Mouse (Mus musculus): ENCODE measurements around the gene Phyhd1.
A peak's percentile ranks its signal among the peaks of the same experiment; 100 is the strongest.

Phyhd1 gene

GRCm38 (mm10) chr2:30265767-30266253 is at the start of gene Phyhd1:
Phyhd1 (plus strand) TSS chr2:30266203.
- peak; percentile 73 to 74 for DNase-seq (ENCODE audit: low spot score in 2 of 2)

- DNase-seq (ENCODE audit: low spot score in 2 of 2), result no peak
These were observed 49.7 kb upstream of the Phyhd1 start for GRCm38 (mm10) chr2:30216293-30216692.

- no peak for DNase-seq (ENCODE audit: low spot score in 2 of 2)
These were observed 30.4 kb upstream of the Phyhd1 start for GRCm38 (mm10) chr2:30235593-30235992.

GRCm38 (mm10) chr2:30236426-30237198 is 29.4 kb upstream of the Phyhd1 start:
- DNase-seq (ENCODE audit: low spot score in 2 of 2), result no peak

DNA sequence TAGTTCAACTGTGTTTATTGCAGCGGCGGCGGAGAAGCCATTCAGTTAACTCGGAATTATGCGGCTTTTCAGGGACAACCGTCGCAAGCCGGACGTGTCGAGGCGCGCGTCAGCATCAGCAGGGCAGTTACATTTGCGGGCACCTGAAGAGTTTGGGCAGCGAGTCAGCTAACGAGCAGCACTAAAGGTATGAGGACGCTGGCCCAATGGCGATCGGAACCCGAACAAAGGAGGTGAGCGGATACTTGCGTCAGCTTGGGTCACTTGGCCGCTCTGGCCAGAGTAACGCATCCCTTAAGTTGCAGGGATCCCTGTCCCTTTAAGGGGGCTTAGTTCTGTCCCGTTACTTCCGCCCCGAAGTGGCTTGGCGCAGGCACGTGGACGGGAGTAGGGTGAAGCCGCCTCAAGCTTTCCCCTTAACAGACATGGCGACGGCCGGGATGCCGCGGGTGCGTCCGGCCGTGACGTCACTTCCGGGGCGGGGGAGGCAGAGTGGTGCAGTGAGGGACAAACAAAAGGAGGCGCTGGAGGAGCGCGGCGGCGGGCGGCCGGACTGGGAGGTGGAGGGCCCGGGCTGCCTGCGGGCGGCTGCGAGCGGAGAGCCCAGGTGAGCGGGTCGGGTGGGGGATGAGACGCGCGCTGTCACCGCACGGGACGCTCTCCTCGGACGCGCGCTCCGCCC is 28.7 kb upstream of the Phyhd1 start, which contains the start of gene Lrrc8a:
Gene Lrrc8a, plus strand, starts transcription at position 517 of the 682 bp plus-strand sequence.
- DNase-seq (ENCODE audit: low spot score in 2 of 2), result peak; percentile 99

DNA sequence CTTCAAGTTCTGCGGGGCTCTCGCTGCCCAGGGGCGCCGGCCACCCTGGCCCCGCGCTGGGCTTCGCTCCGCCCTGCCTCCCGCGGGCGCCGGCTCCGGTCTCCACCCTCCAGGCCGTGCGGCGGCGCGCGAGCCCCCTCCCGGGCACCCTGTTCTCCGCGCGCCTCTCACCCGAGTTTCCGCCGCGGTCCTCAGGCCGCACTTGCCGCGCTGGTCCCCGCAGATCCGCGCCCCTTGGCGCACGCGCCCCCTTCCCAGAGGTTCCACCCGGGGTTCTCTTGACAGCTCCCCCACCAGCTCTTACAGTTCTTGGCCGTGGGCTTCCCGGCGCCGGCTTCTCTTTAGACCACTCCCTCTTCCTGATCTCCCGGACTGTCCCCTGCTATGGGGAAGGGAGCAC is 28.1 kb upstream of the Phyhd1 start:
- peak in 1 of 2 experiments; percentile 52 for DNase-seq (ENCODE audit: low spot score in 2 of 2)

GRCm38 (mm10) chr2:30238906-30239465 is 27.0 kb upstream of the Phyhd1 start:
- DNase-seq (ENCODE audit: low spot score in 2 of 2), result no peak

- no peak for DNase-seq (ENCODE audit: low spot score in 2 of 2)
These were observed 26.2 kb upstream of the Phyhd1 start for GRCm38 (mm10) chr2:30239777-30240176.

DNA sequence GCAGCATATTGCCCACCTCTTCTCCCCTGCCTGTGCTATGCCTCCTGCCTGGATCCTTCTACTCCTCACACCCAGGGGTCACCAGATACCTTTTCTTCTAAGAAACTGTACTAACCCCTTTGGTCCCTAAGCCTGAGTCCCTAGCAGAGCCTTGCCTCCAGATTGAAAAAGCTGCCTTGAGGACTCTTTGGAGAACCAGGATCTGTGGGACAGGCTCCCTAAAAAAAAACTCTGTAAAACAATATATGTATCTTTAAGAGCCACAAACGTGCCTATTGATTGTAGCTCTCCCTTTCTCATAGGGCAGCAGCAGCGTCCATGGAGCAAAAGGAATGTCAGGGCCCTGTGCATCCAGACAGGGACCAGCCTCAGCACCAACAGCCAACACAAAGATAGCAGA is 25.7 kb upstream of the Phyhd1 start, which contains the start of gene Gm28035:
Gene Gm28035, plus strand, starts transcription at position 301 of the 400 bp plus-strand sequence.
- no peak for DNase-seq (ENCODE audit: low spot score in 2 of 2)

- no peak for DNase-seq (ENCODE audit: low spot score in 2 of 2)
These were observed 23.5 kb upstream of the Phyhd1 start for GRCm38 (mm10) chr2:30242509-30242908.

GRCm38 (mm10) chr2:30243391-30243790 is 22.6 kb upstream of the Phyhd1 start:
- DNase-seq (ENCODE audit: low spot score in 2 of 2), result no peak

DNA sequence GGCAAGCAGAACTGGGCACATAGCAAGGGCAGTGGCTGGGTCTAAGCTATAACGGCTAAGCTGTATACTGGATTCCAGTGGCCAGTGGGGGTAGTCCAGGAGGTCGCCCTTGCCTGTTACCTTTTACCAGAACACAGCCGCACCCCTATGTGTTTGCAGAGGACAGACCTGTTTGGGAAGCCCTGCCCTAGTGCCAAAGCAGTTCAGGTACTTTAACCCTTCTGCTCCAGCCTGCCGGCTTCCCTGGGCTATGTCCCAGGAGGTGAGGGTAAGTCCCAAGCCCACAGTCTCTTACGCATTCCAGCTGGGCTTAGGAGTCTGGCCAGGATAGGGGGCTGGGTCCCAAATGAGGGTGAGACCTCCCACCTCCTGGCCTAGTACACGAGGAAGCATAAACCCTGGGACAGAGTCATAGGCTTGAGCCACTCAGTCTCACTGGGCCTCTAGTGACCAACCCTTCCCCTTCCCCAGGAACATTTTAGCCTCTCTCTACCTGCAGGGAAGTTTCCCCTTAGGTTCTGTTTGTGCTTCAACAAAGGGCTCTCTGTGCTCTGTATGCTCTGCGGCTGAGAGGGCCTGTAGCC is 21.3 kb upstream of the Phyhd1 start:
- no peak for DNase-seq (ENCODE audit: low spot score in 2 of 2)

- no peak for DNase-seq (ENCODE audit: low spot score in 2 of 2)
These were observed 19.0 kb upstream of the Phyhd1 start for GRCm38 (mm10) chr2:30247036-30247435.

GRCm38 (mm10) chr2:30247681-30248080 is 18.3 kb upstream of the Phyhd1 start:
- no peak for DNase-seq (ENCODE audit: low spot score in 2 of 2)

DNA sequence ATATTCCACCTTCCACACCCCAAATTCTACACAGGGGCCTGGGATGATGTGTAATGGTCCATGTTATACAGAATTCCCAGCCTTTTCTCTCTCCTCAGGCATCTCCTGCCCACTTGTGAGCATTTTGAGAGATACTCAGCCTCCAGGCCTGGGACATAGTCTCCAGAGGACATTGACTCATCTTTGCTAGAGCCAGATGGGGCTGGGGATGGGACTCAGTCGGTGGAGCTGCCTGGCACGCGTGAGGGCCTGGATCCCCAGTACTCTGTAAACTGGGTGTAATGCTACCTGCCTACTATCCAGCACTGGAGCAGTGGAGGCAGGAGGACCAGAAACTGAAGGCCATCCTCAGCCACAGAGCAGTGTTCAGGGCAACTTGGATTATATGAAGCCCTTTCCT is 16.8 kb upstream of the Phyhd1 start:
- no peak for DNase-seq (ENCODE audit: low spot score in 2 of 2)

DNA sequence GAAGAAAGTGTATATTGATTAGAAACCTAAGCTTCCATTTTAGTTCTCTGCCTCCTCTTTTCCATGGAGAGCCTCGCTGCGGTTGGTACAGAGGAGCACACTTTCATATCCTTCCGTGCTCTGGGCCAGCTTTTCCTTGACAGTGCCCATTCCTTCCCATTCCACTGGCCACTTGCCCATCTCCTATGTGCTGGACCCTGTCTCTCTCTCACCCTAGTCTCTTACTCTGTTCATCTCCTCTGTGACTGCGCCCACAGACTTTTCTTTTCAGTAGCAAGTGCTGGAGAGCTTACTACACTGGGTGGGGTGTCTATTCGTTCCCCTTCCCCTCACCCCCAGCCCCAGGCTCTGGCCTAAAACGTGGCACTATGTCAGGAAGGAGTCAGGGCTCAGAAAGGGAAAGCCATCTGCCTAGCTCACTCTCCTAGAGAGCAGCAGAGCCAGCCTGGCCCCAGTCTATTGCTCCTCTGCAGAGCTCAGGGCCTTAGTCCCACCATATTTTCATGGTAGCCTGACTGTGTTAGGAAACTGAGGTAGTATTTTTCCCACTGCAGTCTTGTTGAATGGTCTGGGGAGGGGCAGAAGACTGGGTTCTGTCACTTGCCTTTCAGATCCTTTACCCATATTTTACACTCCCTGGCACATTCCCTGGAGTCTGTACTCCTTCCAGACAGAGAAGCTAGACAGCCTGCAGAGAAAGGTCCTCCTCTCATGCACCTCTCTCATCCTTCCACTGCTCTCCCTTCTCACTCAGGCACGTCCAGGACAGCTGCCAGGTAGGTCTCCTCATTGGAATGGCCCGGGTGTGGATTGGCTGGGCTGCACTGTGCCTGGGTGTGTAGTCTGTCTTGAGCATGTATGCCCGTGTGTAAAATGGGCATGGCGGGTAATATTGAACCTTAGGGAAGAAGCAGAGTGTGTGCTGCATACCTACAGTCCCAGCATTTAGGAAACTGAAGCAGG is 15.6 kb upstream of the Phyhd1 start:
- DNase-seq (ENCODE audit: low spot score in 2 of 2), result no peak

DNA sequence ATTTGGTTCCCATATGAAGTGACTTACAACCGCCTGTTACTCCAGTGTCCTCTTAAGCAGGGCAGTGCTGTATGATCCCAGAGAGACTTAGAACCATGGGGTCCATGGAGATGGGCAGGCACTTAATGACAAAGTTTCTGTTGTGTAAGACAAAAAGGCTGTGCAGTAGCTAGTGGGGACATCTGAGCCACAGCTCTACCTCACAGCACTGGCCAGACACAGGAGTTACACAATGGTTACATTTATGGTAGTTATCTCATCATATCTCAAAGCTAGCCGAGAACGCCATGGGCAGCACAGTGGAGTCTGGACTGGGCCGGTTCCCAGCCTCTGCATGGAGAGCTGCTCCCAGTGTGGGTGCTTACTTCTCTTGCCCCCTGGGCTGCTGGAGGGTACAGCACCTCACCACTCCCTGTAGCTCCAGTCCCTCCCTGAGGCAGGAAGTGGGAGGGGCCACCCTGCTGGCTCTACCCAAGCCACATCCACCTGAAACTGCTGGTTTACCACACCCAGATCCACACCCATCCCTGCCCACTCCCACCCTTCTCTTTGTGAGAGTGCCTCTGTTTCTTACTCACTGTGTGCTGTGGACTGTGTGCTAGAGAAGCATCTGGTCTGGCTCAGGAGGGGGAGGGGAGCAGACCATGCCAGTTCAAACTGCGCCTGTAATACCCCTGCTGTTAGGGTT is 14.4 kb upstream of the Phyhd1 start:
- DNase-seq (ENCODE audit: low spot score in 2 of 2), result no peak

DNA sequence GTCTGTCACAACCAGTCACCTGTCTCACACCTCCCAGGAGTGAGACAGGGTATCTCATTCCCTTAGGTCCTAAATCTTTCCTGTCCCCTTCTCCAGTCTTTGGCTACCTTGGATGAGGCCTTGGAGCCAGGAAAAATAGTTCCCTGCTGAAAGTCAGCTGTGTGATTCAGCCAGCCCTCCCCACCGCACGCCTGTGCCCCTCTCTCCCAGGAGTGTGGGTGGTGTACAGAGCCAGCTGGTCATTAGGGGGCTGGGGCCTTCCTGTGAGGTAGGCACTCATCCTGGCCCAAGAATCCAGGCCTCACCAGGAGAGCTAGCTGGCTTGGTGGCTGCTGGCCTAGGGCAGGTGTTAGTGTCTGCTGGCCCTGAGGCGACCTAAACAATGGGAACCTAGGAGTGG is 13.5 kb upstream of the Phyhd1 start:
- DNase-seq (ENCODE audit: low spot score in 2 of 2), result no peak

- no peak for DNase-seq (ENCODE audit: low spot score in 2 of 2)
These were observed 12.2 kb upstream of the Phyhd1 start for GRCm38 (mm10) chr2:30253809-30254208.

DNA sequence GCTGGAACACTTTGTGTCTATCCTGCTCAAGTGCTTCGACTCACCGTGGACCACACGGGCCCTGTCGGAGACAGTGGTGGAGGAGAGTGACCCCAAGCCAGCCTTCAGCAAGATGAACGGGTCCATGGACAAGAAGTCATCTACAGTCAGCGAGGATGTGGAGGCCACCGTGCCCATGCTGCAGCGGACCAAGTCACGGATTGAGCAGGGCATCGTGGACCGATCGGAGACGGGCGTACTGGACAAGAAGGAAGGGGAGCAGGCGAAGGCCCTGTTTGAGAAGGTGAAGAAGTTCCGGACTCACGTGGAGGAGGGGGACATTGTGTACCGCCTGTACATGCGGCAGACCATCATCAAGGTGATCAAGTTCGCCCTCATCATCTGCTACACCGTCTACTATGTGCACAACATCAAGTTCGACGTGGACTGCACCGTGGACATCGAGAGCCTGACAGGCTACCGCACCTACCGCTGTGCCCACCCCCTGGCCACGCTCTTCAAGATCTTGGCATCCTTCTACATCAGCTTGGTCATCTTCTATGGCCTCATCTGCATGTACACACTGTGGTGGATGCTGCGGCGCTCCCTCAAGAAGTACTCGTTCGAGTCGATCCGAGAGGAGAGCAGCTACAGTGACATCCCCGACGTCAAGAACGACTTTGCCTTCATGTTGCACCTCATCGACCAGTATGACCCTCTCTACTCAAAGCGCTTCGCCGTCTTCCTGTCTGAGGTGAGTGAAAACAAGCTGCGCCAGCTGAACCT is 10.2 kb upstream of the Phyhd1 start:
- no peak for DNase-seq (ENCODE audit: low spot score in 2 of 2)

All from right cerebral cortex, postnatal 36 days (tissue).